Mouse (Mus musculus) limb, embryonic 14.5 days (tissue): ENCODE measurements around the gene Ndufs5. TPM values are rescaled to one million over a fixed set of nuclear protein-coding genes. Genes with fewer than 3 reads are reported as not detected.

Experiments
- ATAC-seq: fragments of 200-750 bp; cut with Nextera tagmentation; 2 replicates; pipeline ENCODE4 v1.8.0; 2017; ENCODE audit warnings: low read depth, moderate number of reproducible peaks, moderate TSS enrichment; ENCODE audit not compliant: low FRiP score
- DNase-seq: peaks from one replicate; pipeline ENCODE4 v3.0.0-alpha.2; 2015; ENCODE audit warnings: low spot score
- H3K27ac ChIP-seq: fragments of 300-500 bp; sonication (generic); replicated peaks from 2 replicates; pipeline ENCODE4 v1.5.1; 2014; ENCODE audit warnings: low read depth, mild to moderate bottlenecking, low read length, moderate library complexity, mixed read lengths
- H3K27me3 ChIP-seq: fragments of 300-500 bp; sonication (generic); 2 replicates; pipeline ENCODE4 v1.6.1; 2014; ENCODE audit warnings: low read length, mixed read lengths; ENCODE audit not compliant: control insufficient read depth, insufficient read depth
- H3K36me3 ChIP-seq: fragments of 300-500 bp; sonication (generic); 2 replicates; pipeline ENCODE4 v1.6.1; 2014; ENCODE audit warnings: mild to moderate bottlenecking, low read length, moderate library complexity, mixed read lengths; ENCODE audit not compliant: control insufficient read depth, insufficient read depth
- H3K4me1 ChIP-seq: fragments of 300-500 bp; sonication (generic); 2 replicates; pipeline ENCODE4 v1.6.1; 2014; ENCODE audit warnings: antibody characterized with exemption, low read length, mixed read lengths; ENCODE audit not compliant: control insufficient read depth, insufficient read depth
- H3K4me2 ChIP-seq: fragments of 300-500 bp; sonication (generic); replicated peaks from 2 replicates; pipeline ENCODE4 v1.6.1; 2014; ENCODE audit warnings: low read depth, mild to moderate bottlenecking, low read length, moderate library complexity; ENCODE audit not compliant: severe bottlenecking
- H3K4me3 ChIP-seq: fragments of 300-500 bp; sonication (generic); replicated peaks from 2 replicates; pipeline ENCODE4 v1.5.1; 2014; ENCODE audit warnings: low read length
- H3K9ac ChIP-seq: fragments of 300-500 bp; sonication (generic); 2 replicates; pipeline ENCODE4 v1.6.1; 2014; ENCODE audit warnings: mild to moderate bottlenecking, low read depth, low read length, moderate library complexity; ENCODE audit not compliant: severe bottlenecking
- H3K9me3 ChIP-seq: fragments of 300-500 bp; sonication (generic); 2 replicates; pipeline ENCODE4 v1.6.1; 2016; ENCODE audit warnings: low read length; ENCODE audit not compliant: control insufficient read depth
- POLR2A ChIP-seq: fragments of 200-500 bp; IDR thresholded peaks from 2 replicates; pipeline ENCODE4 v1.8.0; 2012; ENCODE audit warnings: inconsistent platforms, mild to moderate bottlenecking, moderate library complexity, borderline replicate concordance; ENCODE audit not compliant: insufficient read depth, insufficient read length; ENCODE audit errors: extremely low read depth
- WGBS: fragments of 180-500 bp; shearing (Covaris S2); extraction: QIAGEN DNeasy Blood & Tissue Kit; methylation state at CpG from one replicate; pipeline ENCODE4 v1.1.7; 2014; 5-methylcytosine and 5-hydroxymethylcytosine counted together
- polyA plus RNA-seq, 2 experiments: library from polyadenylated mRNA; depleted of rRNA in 1 of 2; stranded (reverse) in 1 of 2; unstranded in 1 of 2; fragments of >200 nt; fragmentation: Nextera tagmentation in 1 of 2; extraction: Ambion mirVana in 1 of 2; gene quantifications; 2 replicates each; pipeline versions ENCODE4 v1.2.1 to v1.2.3; 2012 to 2014

The Ndufs5 gene
- polyA plus RNA-seq, 2 experiments, result 253 to 353 TPM

DNA sequence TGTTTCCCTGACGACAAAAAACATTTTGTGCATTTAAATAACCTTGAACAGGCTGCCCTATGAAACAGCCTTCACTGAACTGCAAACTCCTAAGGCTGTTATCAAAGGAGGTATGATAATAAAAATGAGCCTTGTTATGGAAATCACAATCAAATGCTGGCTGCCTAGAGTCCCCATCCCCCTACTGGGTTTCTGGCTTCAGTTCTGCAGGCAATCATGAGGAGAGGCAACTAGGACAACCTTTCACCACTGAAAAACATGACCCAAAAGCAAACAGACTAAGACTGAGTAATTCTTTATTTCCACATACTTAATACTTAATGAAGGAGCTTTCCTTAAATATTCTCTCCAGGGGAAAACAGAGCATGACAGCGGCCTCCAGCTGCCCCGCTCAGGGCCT is 5.6 kb downstream of the Ndufs5 start:
- Histone ChIP-seq H3K4me3 (no peak overlapping the region), H3K36me3 (peaks cover 32% of the 10 kb centered on the region), H3K9me3 (no peaks in the 10 kb centered on the region), H3K27ac (no peak overlapping the region), H3K4me1 (peaks cover 4% of the 10 kb centered on the region; the same call in 1 of the 2 replicates), H3K4me2 (no peak overlapping the region), H3K27me3 (no peaks in the 10 kb centered on the region), H3K9ac (no peak overlapping the region)
- DNase-seq (no peak), ATAC-seq (no peak)
- TF ChIP-seq POLR2A, result no peak
- 100% methylated on average over 1 of the region's 3 CpGs for WGBS

DNA sequence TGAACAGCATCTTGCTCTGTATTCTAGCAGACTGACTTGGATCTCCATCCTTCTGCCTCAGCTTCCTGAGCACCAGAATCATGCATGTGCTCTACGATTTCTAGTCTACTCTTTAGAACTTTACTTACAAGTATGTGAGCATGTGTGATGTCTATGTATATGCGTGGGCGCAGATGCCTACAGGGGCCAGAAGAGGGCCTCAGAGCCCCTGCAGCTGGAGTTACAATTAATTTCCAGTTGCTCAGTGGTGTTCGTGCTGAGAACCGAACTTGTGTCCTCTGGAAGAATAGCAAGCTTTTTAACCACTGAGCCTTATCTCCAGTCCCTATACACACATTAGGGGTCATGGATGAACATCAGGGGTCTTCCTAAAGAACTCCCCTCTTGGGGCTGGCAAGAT is 10.7 kb downstream of the Ndufs5 start:
- H3K9me3 ChIP-seq, result no peaks in the 10 kb centered on the region
- H3K36me3 ChIP-seq, result peaks cover 4% of the 10 kb centered on the region; the same call in 1 of the 2 replicates
- H3K4me2 ChIP-seq, result no peak overlapping the region
- DNase-seq, result no peak
- no peaks in the 10 kb centered on the region for H3K4me1 ChIP-seq
- H3K4me3 ChIP-seq, result no peak overlapping the region
- no peak for TF ChIP-seq POLR2A
- WGBS, result 95% methylated on average over 5 of the region's 5 CpGs
- no peak for ATAC-seq
- no peaks in the 10 kb centered on the region for H3K27me3 ChIP-seq
- H3K27ac ChIP-seq, result no peak overlapping the region
- no peak overlapping the region for H3K9ac ChIP-seq

DNA sequence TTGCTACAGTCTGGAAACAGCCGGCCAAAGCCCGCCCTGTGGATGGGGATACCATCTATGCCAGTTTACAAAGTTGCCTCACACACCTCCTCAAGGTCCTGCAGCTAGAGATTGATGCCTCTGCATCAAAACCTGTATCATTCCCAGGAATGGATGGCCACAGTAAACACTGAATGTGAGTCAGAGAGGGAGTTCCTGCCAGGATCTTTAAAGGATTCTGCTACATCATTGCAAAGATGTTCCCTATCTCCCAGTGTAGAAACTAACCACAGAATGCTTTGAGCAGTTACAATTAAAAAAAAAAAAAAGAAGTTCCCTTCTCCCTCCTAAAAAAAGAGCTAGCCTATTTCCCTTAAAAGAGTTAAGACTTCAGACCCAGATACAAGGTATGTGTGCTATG is 12.7 kb downstream of the Ndufs5 start:
- Histone ChIP-seq H3K4me1 (no peaks in the 10 kb centered on the region), H3K4me3 (no peak overlapping the region), H3K9ac (no peak overlapping the region), H3K36me3 (no peaks in the 10 kb centered on the region), H3K9me3 (no peaks in the 10 kb centered on the region), H3K4me2 (no peak overlapping the region), H3K27me3 (no peaks in the 10 kb centered on the region), H3K27ac (no peak overlapping the region)
- TF ChIP-seq POLR2A, result no peak
- 87% methylated on average over 2 of the region's 2 CpGs for WGBS
- DNase-seq (no peak), ATAC-seq (no peak)

DNA sequence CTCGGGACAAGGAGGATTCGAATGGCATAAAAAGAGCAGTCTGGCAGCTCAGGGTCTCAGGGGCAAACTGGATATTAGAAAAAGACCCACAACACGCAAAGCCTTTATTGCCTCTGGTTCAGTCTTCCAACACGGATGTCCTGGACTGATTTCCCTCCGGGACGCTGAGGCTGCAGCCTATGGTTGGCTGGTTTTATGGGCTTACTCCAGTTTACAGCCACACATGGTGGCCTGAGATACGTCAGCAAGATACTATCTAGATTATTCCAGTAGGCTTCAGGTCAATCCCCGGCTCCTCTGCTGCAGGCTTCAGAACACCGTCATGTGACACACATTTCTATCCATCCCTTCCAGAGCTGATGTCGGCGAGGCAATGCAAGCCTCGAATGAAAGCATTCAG is 24.6 kb downstream of the Ndufs5 start:
- Histone ChIP-seq H3K9me3 (no peaks in the 10 kb centered on the region), H3K4me2 (no peak overlapping the region), H3K4me3 (no peak overlapping the region), H3K27ac (no peak overlapping the region), H3K9ac (no peak overlapping the region), H3K27me3 (no peaks in the 10 kb centered on the region), H3K4me1 (no peaks in the 10 kb centered on the region), H3K36me3 (no peaks in the 10 kb centered on the region)
- no peak for TF ChIP-seq POLR2A
- WGBS, result 62% methylated on average over 12 of the region's 12 CpGs
- no peak for DNase-seq
- ATAC-seq, result no peak

DNA sequence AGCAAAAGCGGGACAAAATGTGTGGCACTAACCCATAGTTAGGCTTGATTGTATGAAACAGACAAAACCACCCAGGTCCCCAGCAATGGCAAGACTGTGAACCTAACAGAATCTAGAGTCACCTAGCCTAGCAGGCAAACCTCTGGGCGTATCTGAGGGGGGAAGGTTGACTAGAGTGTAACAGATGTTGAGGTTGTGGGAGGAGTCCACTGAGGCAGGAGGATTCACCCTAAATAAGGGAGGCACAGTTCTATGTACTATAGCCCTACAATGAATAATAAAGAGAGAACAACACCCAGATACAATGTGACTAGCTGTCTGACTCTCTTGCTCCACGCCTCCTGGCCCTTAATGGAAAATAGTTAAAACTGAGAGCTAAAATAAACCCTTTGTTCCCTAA is 25.9 kb downstream of the Ndufs5 start:
- H3K4me1 ChIP-seq, result peaks cover 4% of the 10 kb centered on the region; the same call in 1 of the 2 replicates
- H3K36me3 ChIP-seq, result no peaks in the 10 kb centered on the region
- H3K9me3 ChIP-seq, result no peaks in the 10 kb centered on the region
- 86% methylated on average over 3 of the region's 3 CpGs for WGBS
- H3K27me3 ChIP-seq, result no peaks in the 10 kb centered on the region
- DNase-seq (no peak), ATAC-seq (no peak)
- no peak overlapping the region for H3K4me2 ChIP-seq
- H3K27ac ChIP-seq, result no peak overlapping the region
- TF ChIP-seq POLR2A, result no peak
- no peak overlapping the region for H3K9ac ChIP-seq
- H3K4me3 ChIP-seq, result no peak overlapping the region

DNA sequence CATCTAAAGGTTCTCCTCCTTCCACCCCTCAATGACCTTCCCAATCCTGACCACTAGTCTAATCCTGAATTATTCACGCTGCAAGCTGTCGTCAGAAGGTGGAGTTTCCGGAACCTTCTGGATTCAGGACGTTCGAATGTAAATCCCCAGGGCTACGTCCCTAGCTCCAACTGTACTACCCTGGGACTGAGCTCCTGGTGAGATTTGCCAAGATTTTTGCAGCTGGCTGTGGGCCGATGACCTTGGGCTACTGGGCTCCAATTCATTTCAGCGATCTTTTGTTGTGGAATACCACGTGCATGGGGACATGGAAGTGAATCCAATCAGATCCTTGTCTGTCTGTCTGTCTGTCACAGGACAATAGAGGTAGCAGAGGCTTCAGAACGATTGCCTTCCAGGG is 27.7 kb downstream of the Ndufs5 start:
- no peak overlapping the region for H3K4me2 ChIP-seq
- H3K27ac ChIP-seq, result no peak overlapping the region
- no peaks in the 10 kb centered on the region for H3K36me3 ChIP-seq
- H3K27me3 ChIP-seq, result 0 out of 2 replicates have a peak, but pooled peaks cover 5% of the 10 kb centered on the region
- ATAC-seq (no peak), DNase-seq (no peak)
- H3K4me3 ChIP-seq, result no peak overlapping the region
- H3K9ac ChIP-seq, result no peak overlapping the region
- peaks cover 11% of the 10 kb centered on the region for H3K4me1 ChIP-seq
- 84% methylated on average over 10 of the region's 10 CpGs for WGBS
- H3K9me3 ChIP-seq, result no peaks in the 10 kb centered on the region
- TF ChIP-seq POLR2A, result no peak
